Mouse (Mus musculus) bone marrow, adult 2 months (tissue): ENCODE data around the gene Crtac1.

ENCODE experiments used
- CTCF ChIP-seq: fragments of 200-500 bp; IDR thresholded peaks from 2 replicates; pipeline ENCODE4 v1.5.1; 2011; ENCODE audit warnings: low read length, control low read depth; ENCODE audit not compliant: control insufficient read depth, insufficient read depth
- POLR2A ChIP-seq: fragments of 200-500 bp; IDR thresholded peaks from 2 replicates; pipeline ENCODE4 v1.6.1; 2011; ENCODE audit warnings: low read depth, mild to moderate bottlenecking, control low read depth, low read length, borderline replicate concordance; ENCODE audit not compliant: control insufficient read depth

DNA sequence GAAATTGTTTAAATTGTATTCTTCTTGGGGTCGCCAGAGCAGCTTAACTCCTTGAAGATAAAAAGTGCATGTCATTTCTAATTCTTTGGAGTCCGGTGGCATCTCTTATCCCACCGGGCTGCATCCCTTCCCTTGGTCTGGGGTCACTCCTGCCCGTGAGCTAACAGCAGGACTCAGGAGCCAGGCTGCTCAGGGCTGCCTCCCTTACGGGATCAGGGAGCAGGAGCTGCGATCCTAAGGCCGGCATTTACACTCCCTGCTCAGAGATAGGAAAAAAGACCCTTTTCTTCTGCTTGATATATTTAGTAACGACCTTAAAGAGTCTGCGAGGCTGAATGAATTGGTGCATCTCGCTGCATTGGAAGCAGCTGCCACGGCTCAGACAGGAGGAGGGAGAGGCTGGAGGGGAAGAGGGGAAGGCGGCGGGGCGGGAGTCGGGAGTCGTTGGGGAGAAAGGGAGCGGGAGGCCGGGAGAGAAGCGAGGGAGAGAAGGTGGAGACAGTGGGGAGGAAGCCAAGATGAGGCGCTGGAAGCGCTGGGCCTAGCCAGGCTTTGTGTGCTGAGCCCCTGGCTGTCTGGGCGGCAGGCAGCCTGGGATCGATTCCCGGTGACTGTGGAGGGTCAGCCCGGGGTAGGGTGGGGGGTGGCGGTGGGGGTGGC lies 51.1 kb downstream of the Crtac1 start:
- TF ChIP-seq CTCF: no peak
- TF ChIP-seq POLR2A: no peak
